Mouse (Mus musculus) hindbrain, embryonic 12.5 days (tissue): ENCODE measurements around the gene Tmem51. TPM values are rescaled to one million over a fixed set of nuclear protein-coding genes. Genes with fewer than 3 reads are reported as not detected.
A peak's percentile ranks its signal among the peaks of the same experiment; 100 is the strongest.

Experiments
- ATAC-seq: fragments of 200-750 bp; cut with Nextera tagmentation; 2 replicates; pipeline ENCODE4 v1.8.0; 2017; ENCODE audit warnings: moderate TSS enrichment; ENCODE audit not compliant: low FRiP score
- H3K27ac ChIP-seq: fragments of 300-500 bp; sonication (generic); 2 replicates; pipeline ENCODE4 v1.5.1; 2016; ENCODE audit warnings: mild to moderate bottlenecking
- H3K27me3 ChIP-seq: fragments of 300-500 bp; sonication (generic); 2 replicates; pipeline ENCODE4 v1.6.1; 2016; ENCODE audit warnings: mild to moderate bottlenecking
- H3K36me3 ChIP-seq: fragments of 300-500 bp; sonication (generic); 2 replicates; pipeline ENCODE4 v1.6.1; 2016; ENCODE audit warnings: mild to moderate bottlenecking
- H3K4me1 ChIP-seq: fragments of 300-500 bp; sonication (generic); 2 replicates; pipeline ENCODE4 v1.6.1; 2016
- H3K4me2 ChIP-seq: fragments of 300-500 bp; sonication (generic); replicated peaks from 2 replicates; pipeline ENCODE4 v1.6.1; 2016; ENCODE audit warnings: mild to moderate bottlenecking
- H3K4me3 ChIP-seq: fragments of 300-500 bp; sonication (generic); 2 replicates; pipeline ENCODE4 v1.5.1; 2016; ENCODE audit warnings: mild to moderate bottlenecking
- H3K9ac ChIP-seq: fragments of 300-500 bp; sonication (generic); 2 replicates; pipeline ENCODE4 v1.6.1; 2016; ENCODE audit warnings: mild to moderate bottlenecking, moderate library complexity
- H3K9me3 ChIP-seq: fragments of 300-500 bp; sonication (generic); replicated peaks from 2 replicates; pipeline ENCODE4 v1.6.1; 2016; ENCODE audit warnings: mild to moderate bottlenecking
- WGBS: fragments of 180-500 bp; shearing (Covaris S2); methylation state at CpG from one replicate; pipeline ENCODE4 v1.1.7; 2016; 5-methylcytosine and 5-hydroxymethylcytosine counted together
- polyA plus RNA-seq: library from polyadenylated mRNA; unstranded; fragments of >200 nt; fragmentation: Nextera tagmentation; extraction: Ambion mirVana; gene quantifications from 2 replicates; pipeline ENCODE4 v1.2.1, GENCODE M21; 2016

Tmem51 gene
- polyA plus RNA-seq = 7.1 and 8.7 TPM in 2 replicates

- H3K27ac ChIP-seq = no peak within 1 kb of the TSS; the same call in 1 of the 2 replicates
- no peaks in the 10 kb centered on the region for H3K9me3 ChIP-seq
- H3K4me3 ChIP-seq = peak within 1 kb of the TSS; percentile 66
- peaks cover 23% of the 10 kb centered on the region for H3K4me1 ChIP-seq
- H3K9ac ChIP-seq = peak within 1 kb of the TSS; percentile 69
- peak; percentile 76 for ATAC-seq
- H3K4me2 ChIP-seq = peak within 1 kb of the TSS; percentile 98
- under 1% methylated on average over 50 of the region's 52 CpGs for WGBS
- H3K36me3 ChIP-seq = no peaks in the 10 kb centered on the region
- peaks cover 58% of the 10 kb centered on the region for H3K27me3 ChIP-seq
Measured at GRCm38 (mm10) chr4:142084131-142084899, at the start of gene Tmem51. Gene Tmem51 (minus strand): TSS chr4:142084304.

- ATAC-seq = 0 out of 2 replicates have a peak, but pooled peaks have one; percentile 39
- no peak overlapping the region for H3K27ac ChIP-seq
- H3K27me3 ChIP-seq = no peaks in the 10 kb centered on the region
- WGBS = 53% methylated on average over 5 of the region's 5 CpGs
- no peak overlapping the region for H3K9ac ChIP-seq
- no peak overlapping the region for H3K4me2 ChIP-seq
- no peak overlapping the region for H3K4me3 ChIP-seq
- H3K4me1 ChIP-seq = peaks cover 10% of the 10 kb centered on the region
- no peaks in the 10 kb centered on the region for H3K9me3 ChIP-seq
- no peaks in the 10 kb centered on the region for H3K36me3 ChIP-seq
Measured at GRCm38 (mm10) chr4:142130162-142130561, 46.1 kb upstream of the Tmem51 start.

GRCm38 (mm10) chr4:142127275-142127788 is 43.2 kb upstream of the Tmem51 start:
- Histone ChIP-seq H3K36me3 (no peaks in the 10 kb centered on the region), H3K4me2 (no peak overlapping the region), H3K27me3 (no peaks in the 10 kb centered on the region), H3K4me1 (peaks cover 10% of the 10 kb centered on the region), H3K27ac (no peak overlapping the region), H3K9ac (no peak overlapping the region), H3K4me3 (no peak overlapping the region), H3K9me3 (no peaks in the 10 kb centered on the region)
- 85% methylated on average over 6 of the region's 6 CpGs for WGBS
- no peak for ATAC-seq

GRCm38 (mm10) chr4:142126641-142127274 is 42.7 kb upstream of the Tmem51 start:
- H3K4me1 ChIP-seq = peaks cover 10% of the 10 kb centered on the region
- H3K27ac ChIP-seq = no peak overlapping the region
- H3K27me3 ChIP-seq = no peaks in the 10 kb centered on the region
- no peak overlapping the region for H3K9ac ChIP-seq
- no peak for ATAC-seq
- 77% methylated on average over 10 of the region's 10 CpGs for WGBS
- no peaks in the 10 kb centered on the region for H3K9me3 ChIP-seq
- no peak overlapping the region for H3K4me2 ChIP-seq
- H3K4me3 ChIP-seq = no peak overlapping the region
- H3K36me3 ChIP-seq = no peaks in the 10 kb centered on the region

- H3K4me2 ChIP-seq = no peak overlapping the region
- ATAC-seq = no peak
- H3K36me3 ChIP-seq = no peaks in the 10 kb centered on the region
- no peaks in the 10 kb centered on the region for H3K27me3 ChIP-seq
- H3K4me3 ChIP-seq = no peak overlapping the region
- peaks cover 16% of the 10 kb centered on the region for H3K4me1 ChIP-seq
- H3K9me3 ChIP-seq = no peaks in the 10 kb centered on the region
- no peak overlapping the region for H3K27ac ChIP-seq
- WGBS = 46% methylated on average over 1 of the region's 1 CpGs
- no peak overlapping the region for H3K9ac ChIP-seq
Measured at GRCm38 (mm10) chr4:142121164-142121563, 37.1 kb upstream of the Tmem51 start.

GRCm38 (mm10) chr4:142118522-142118921 is 34.4 kb upstream of the Tmem51 start:
- no peak for ATAC-seq

GRCm38 (mm10) chr4:142117993-142118392 is 33.9 kb upstream of the Tmem51 start:
- peaks cover 19% of the 10 kb centered on the region for H3K4me1 ChIP-seq
- H3K27me3 ChIP-seq = 0 out of 2 replicates have a peak, but pooled peaks cover 6% of the 10 kb centered on the region
- H3K27ac ChIP-seq = no peak overlapping the region
- no peak for ATAC-seq
- H3K36me3 ChIP-seq = no peaks in the 10 kb centered on the region
- H3K4me3 ChIP-seq = no peak overlapping the region
- H3K9ac ChIP-seq = no peak overlapping the region
- 83% methylated on average over 12 of the region's 12 CpGs for WGBS
- no peaks in the 10 kb centered on the region for H3K9me3 ChIP-seq
- no peak overlapping the region for H3K4me2 ChIP-seq

More at GRCm38 (mm10) chr4:142118522-142118921, 34.4 kb upstream of the Tmem51 start:
- H3K9ac ChIP-seq = no peak overlapping the region
- H3K36me3 ChIP-seq = no peaks in the 10 kb centered on the region
- 0 out of 2 replicates have a peak, but pooled peaks cover 6% of the 10 kb centered on the region for H3K27me3 ChIP-seq
- 55% methylated on average over 7 of the region's 7 CpGs for WGBS
- no peaks in the 10 kb centered on the region for H3K9me3 ChIP-seq
- no peak overlapping the region for H3K4me2 ChIP-seq
- H3K4me3 ChIP-seq = no peak overlapping the region
- H3K4me1 ChIP-seq = peaks cover 19% of the 10 kb centered on the region
- H3K27ac ChIP-seq = no peak overlapping the region

- no peaks in the 10 kb centered on the region for H3K36me3 ChIP-seq
- H3K4me1 ChIP-seq = peaks cover 8% of the 10 kb centered on the region; the same call in 1 of the 2 replicates
- no peak overlapping the region for H3K4me2 ChIP-seq
- no peaks in the 10 kb centered on the region for H3K9me3 ChIP-seq
- H3K9ac ChIP-seq = no peak overlapping the region
- ATAC-seq = no peak
- 26% methylated on average over 8 of the region's 8 CpGs for WGBS
- no peak overlapping the region for H3K27ac ChIP-seq
- no peak overlapping the region for H3K4me3 ChIP-seq
- H3K27me3 ChIP-seq = 0 out of 2 replicates have a peak, but pooled peaks cover 6% of the 10 kb centered on the region
Measured at GRCm38 (mm10) chr4:142113306-142113705, 29.2 kb upstream of the Tmem51 start.

GRCm38 (mm10) chr4:142103081-142103671 is 19.1 kb upstream of the Tmem51 start:
- Histone ChIP-seq H3K27ac (no peak overlapping the region), H3K4me2 (no peak overlapping the region), H3K36me3 (peaks cover 9% of the 10 kb centered on the region; the same call in 1 of the 2 replicates), H3K9ac (no peak overlapping the region), H3K4me1 (no peaks in the 10 kb centered on the region), H3K9me3 (no peaks in the 10 kb centered on the region), H3K27me3 (no peaks in the 10 kb centered on the region), H3K4me3 (no peak overlapping the region)
- WGBS = 53% methylated on average over 12 of the region's 12 CpGs
- no peak for ATAC-seq

GRCm38 (mm10) chr4:142098303-142098702 is 14.2 kb upstream of the Tmem51 start:
- Histone ChIP-seq H3K9ac (no peak overlapping the region), H3K4me1 (peaks cover 3% of the 10 kb centered on the region; the same call in 1 of the 2 replicates), H3K4me3 (no peak overlapping the region), H3K27me3 (0 out of 2 replicates have a peak, but pooled peaks cover 1% of the 10 kb centered on the region), H3K36me3 (no peaks in the 10 kb centered on the region), H3K27ac (no peak overlapping the region), H3K4me2 (no peak overlapping the region), H3K9me3 (no peaks in the 10 kb centered on the region)
- WGBS = 25% methylated on average over 8 of the region's 8 CpGs
- 0 out of 2 replicates have a peak, but pooled peaks have one; percentile 15 for ATAC-seq

- H3K9me3 ChIP-seq = no peaks in the 10 kb centered on the region
- no peaks in the 10 kb centered on the region for H3K36me3 ChIP-seq
- H3K4me2 ChIP-seq = no peak overlapping the region
- 0 out of 2 replicates have a peak, but pooled peaks cover 4% of the 10 kb centered on the region for H3K27me3 ChIP-seq
- H3K4me3 ChIP-seq = no peak overlapping the region
- H3K9ac ChIP-seq = no peak overlapping the region
- H3K27ac ChIP-seq = no peak overlapping the region
- WGBS = 44% methylated on average over 5 of the region's 5 CpGs
- H3K4me1 ChIP-seq = peaks cover 3% of the 10 kb centered on the region; the same call in 1 of the 2 replicates
- no peak for ATAC-seq
Measured at GRCm38 (mm10) chr4:142097871-142098270, 13.8 kb upstream of the Tmem51 start.
